Mouse (Mus musculus): ENCODE measurements around the gene Gm11232.

- TF ChIP-seq CTCF (IDR thresholded peaks at IDR 0.05 in 2 of 3, conservative IDR thresholded peaks at IDR 0.05 in 1 of 3; ENCODE audit: control insufficient read depth in 1 of 3, insufficient read depth in 1 of 3, low read depth in 2 of 3, low read length in 3 of 3, poor library complexity in 1 of 3, severe bottlenecking in 1 of 3), result no peak
- TF ChIP-seq POLR2A (IDR thresholded peaks at IDR 0.05; ENCODE audit: control insufficient read depth in 1 of 2, insufficient read depth in 1 of 2, low read depth in 1 of 2, low read length in 2 of 2, poor library complexity in 1 of 2), result no peak
- TF ChIP-seq MAFK (IDR thresholded peaks at IDR 0.05; ENCODE audit: borderline replicate concordance, low read depth, low read length), result no peak
- no peak for TF ChIP-seq MEF2A (IDR thresholded peaks at IDR 0.05; ENCODE audit: extremely low read depth, insufficient replicate concordance, low read depth, low read length, poor library complexity, severe bottlenecking)
- no peak for TF ChIP-seq ZC3H11A (IDR thresholded peaks at IDR 0.05; ENCODE audit: low read depth, low read length)
- TF ChIP-seq USF2 (IDR thresholded peaks at IDR 0.05; ENCODE audit: borderline replicate concordance in 1 of 2, insufficient read depth in 1 of 2, low read depth in 1 of 2, low read length in 2 of 2), result no peak
- no peak for TF ChIP-seq GATA1 (IDR thresholded peaks at IDR 0.05; ENCODE audit: low read depth, low read length)
- no peak for TF ChIP-seq ETS1 (IDR thresholded peaks at IDR 0.05; ENCODE audit: low read depth, low read length)
Measured at GRCm38 (mm10) chr4:71756441-71757221, 1.1 kb downstream of the Gm11232 start.
